Mouse (Mus musculus): ENCODE measurements around the gene Cyp4a10. TPM values are rescaled to one million over a fixed set of nuclear protein-coding genes. Genes with fewer than 3 reads are reported as not detected.
"Not testable (repeated sequence)": the region's sequence is repeated elsewhere in the genome, so short reads cannot be mapped to it uniquely, and the experiment has no call there.

The Cyp4a10 gene
- polyA plus RNA-seq, 1 experiment: not detected

GRCm38 (mm10) chr4:115546141-115546828 is 28.2 kb downstream of the Cyp4a10 start:
- no peak overlapping the region for H3K27ac ChIP-seq (ENCODE audit: insufficient read depth, low read length)
- no peak overlapping the region for H3K4me3 ChIP-seq (ENCODE audit: insufficient read depth, low read length)
- TF ChIP-seq POLR2A (IDR thresholded peaks at IDR 0.05; ENCODE audit: extremely low read depth, insufficient read depth, low read length) (no peak), CTCF (IDR thresholded peaks at IDR 0.05; ENCODE audit: extremely low read depth, insufficient read depth, low read length) (no peak)
- H3K4me1 ChIP-seq (ENCODE audit: control insufficient read depth, insufficient read depth, low read length): no peaks in the 10 kb centered on the region

GRCm38 (mm10) chr4:115552726-115553125 is 34.7 kb downstream of the Cyp4a10 start:
- no peak overlapping the region for H3K4me3 ChIP-seq (ENCODE audit: insufficient read depth, low read length)
- no peaks in the 10 kb centered on the region for H3K4me1 ChIP-seq (ENCODE audit: control insufficient read depth, insufficient read depth, low read length)
- TF ChIP-seq POLR2A (IDR thresholded peaks at IDR 0.05; ENCODE audit: extremely low read depth, insufficient read depth, low read length): no peak
- no peak for TF ChIP-seq CTCF (IDR thresholded peaks at IDR 0.05; ENCODE audit: extremely low read depth, insufficient read depth, low read length)
- no peak overlapping the region for H3K27ac ChIP-seq (ENCODE audit: insufficient read depth, low read length)

GRCm38 (mm10) chr4:115555513-115555912 is 37.4 kb downstream of the Cyp4a10 start:
- H3K4me3 ChIP-seq (ENCODE audit: insufficient read depth, low read length): no peak overlapping the region
- H3K4me1 ChIP-seq (ENCODE audit: control insufficient read depth, insufficient read depth, low read length): no peaks in the 10 kb centered on the region
- TF ChIP-seq POLR2A (IDR thresholded peaks at IDR 0.05; ENCODE audit: extremely low read depth, insufficient read depth, low read length): no peak
- TF ChIP-seq CTCF (IDR thresholded peaks at IDR 0.05; ENCODE audit: extremely low read depth, insufficient read depth, low read length): no peak
- H3K27ac ChIP-seq (ENCODE audit: insufficient read depth, low read length): no peak overlapping the region

- no peak for TF ChIP-seq POLR2A (IDR thresholded peaks at IDR 0.05; ENCODE audit: extremely low read depth, insufficient read depth, low read length)
- no peak for TF ChIP-seq CTCF (IDR thresholded peaks at IDR 0.05; ENCODE audit: extremely low read depth, insufficient read depth, low read length)
- no peaks in the 10 kb centered on the region for H3K4me1 ChIP-seq (ENCODE audit: control insufficient read depth, insufficient read depth, low read length)
- no peak overlapping the region for H3K27ac ChIP-seq (ENCODE audit: insufficient read depth, low read length)
- no peak overlapping the region for H3K4me3 ChIP-seq (ENCODE audit: insufficient read depth, low read length)
Observed at GRCm38 (mm10) chr4:115557861-115558561, 39.9 kb downstream of the Cyp4a10 start.

- not testable (repeated sequence) for H3K4me1 ChIP-seq (ENCODE audit: control insufficient read depth, insufficient read depth, low read length); H3K27ac ChIP-seq (ENCODE audit: insufficient read depth, low read length); H3K4me3 ChIP-seq (ENCODE audit: insufficient read depth, low read length)
Observed at GRCm38 (mm10) chr4:115561236-115561635, 43.2 kb downstream of the Cyp4a10 start.

- no peak within 1 kb of the TSS for H3K27ac ChIP-seq (ENCODE audit: insufficient read depth, low read length)
- no peak for TF ChIP-seq POLR2A (IDR thresholded peaks at IDR 0.05; ENCODE audit: extremely low read depth, insufficient read depth, low read length)
- no peaks in the 10 kb centered on the region for H3K4me1 ChIP-seq (ENCODE audit: control insufficient read depth, insufficient read depth, low read length)
- H3K4me3 ChIP-seq (ENCODE audit: insufficient read depth, low read length): no peak within 1 kb of the TSS
Observed at GRCm38 (mm10) chr4:115563401-115563800, 45.3 kb downstream of the Cyp4a10 start, which contains the start of gene Cyp4a31. Gene Cyp4a31, plus strand, starts transcription at chr4:115563649.

- H3K4me1 ChIP-seq (ENCODE audit: control insufficient read depth, insufficient read depth, low read length); H3K4me3 ChIP-seq (ENCODE audit: insufficient read depth, low read length); H3K27ac ChIP-seq (ENCODE audit: insufficient read depth, low read length): not testable (repeated sequence)
Observed at GRCm38 (mm10) chr4:115564469-115565225, 46.6 kb downstream of the Cyp4a10 start.

GRCm38 (mm10) chr4:115575255-115575654 is 57.2 kb downstream of the Cyp4a10 start:
- H3K27ac ChIP-seq (ENCODE audit: insufficient read depth, low read length): no peak overlapping the region
- TF ChIP-seq CTCF (IDR thresholded peaks at IDR 0.05; ENCODE audit: extremely low read depth, insufficient read depth, low read length) (no peak), POLR2A (IDR thresholded peaks at IDR 0.05; ENCODE audit: extremely low read depth, insufficient read depth, low read length) (no peak)
- no peaks in the 10 kb centered on the region for H3K4me1 ChIP-seq (ENCODE audit: control insufficient read depth, insufficient read depth, low read length)
- H3K4me3 ChIP-seq (ENCODE audit: insufficient read depth, low read length): no peak overlapping the region

GRCm38 (mm10) chr4:115575776-115576175 is 57.7 kb downstream of the Cyp4a10 start:
- Histone ChIP-seq H3K4me1 (ENCODE audit: control insufficient read depth, insufficient read depth, low read length) (no peaks in the 10 kb centered on the region), H3K27ac (ENCODE audit: insufficient read depth, low read length) (no peak overlapping the region), H3K4me3 (ENCODE audit: insufficient read depth, low read length) (no peak overlapping the region)
- TF ChIP-seq CTCF (IDR thresholded peaks at IDR 0.05; ENCODE audit: extremely low read depth, insufficient read depth, low read length) (no peak), POLR2A (IDR thresholded peaks at IDR 0.05; ENCODE audit: extremely low read depth, insufficient read depth, low read length) (no peak)

GRCm38 (mm10) chr4:115583036-115583435 is 65.0 kb downstream of the Cyp4a10 start:
- H3K4me3 ChIP-seq (ENCODE audit: insufficient read depth, low read length): no peak overlapping the region
- H3K27ac ChIP-seq (ENCODE audit: insufficient read depth, low read length): no peak overlapping the region
- no peaks in the 10 kb centered on the region for H3K4me1 ChIP-seq (ENCODE audit: control insufficient read depth, insufficient read depth, low read length)
- TF ChIP-seq POLR2A (IDR thresholded peaks at IDR 0.05; ENCODE audit: extremely low read depth, insufficient read depth, low read length) (no peak), CTCF (IDR thresholded peaks at IDR 0.05; ENCODE audit: extremely low read depth, insufficient read depth, low read length) (no peak)

Other genes with a start within 250 kb of the Cyp4a10 start
- not detected in 2 replicates for gene Cyp4a12a, start 219.2 kb upstream of the Cyp4a10 start, polyA plus RNA-seq (2012; rRNA removed)
- 0.06 and 0.21 TPM in 2 replicates for gene Cyp4a12b, start 106.6 kb upstream of the Cyp4a10 start, polyA plus RNA-seq (2012; rRNA removed)
- not detected in 2 replicates for gene Cyp4a30b, start 65.7 kb upstream of the Cyp4a10 start, polyA plus RNA-seq (2012; rRNA removed)
- gene Cyp4a14, start 22.1 kb upstream of the Cyp4a10 start, polyA plus RNA-seq (2012; rRNA removed): not detected in 2 replicates
- gene Cyp4a31, start 45.4 kb downstream of the Cyp4a10 start, polyA plus RNA-seq (2012; rRNA removed): not detected in 2 replicates
- not detected in 2 replicates for gene Cyp4a32, start 82.7 kb downstream of the Cyp4a10 start, polyA plus RNA-seq (2012; rRNA removed)
- gene Cyp4b1, start 129.5 kb downstream of the Cyp4a10 start, polyA plus RNA-seq (2012; rRNA removed): 1.6 and 2.2 TPM in 2 replicates
- 37.9 and 42.0 TPM in 2 replicates for gene Efcab14, start 219.5 kb downstream of the Cyp4a10 start, polyA plus RNA-seq (2012; rRNA removed)